ENCODE assay signal across 7 mouse cellular contexts in genomic region chr17:48100441-48101417, GRCm38 (mm10). TPM values are rescaled to one million over a fixed set of nuclear protein-coding genes. Genes with fewer than 3 reads are reported as not detected.
DNase-seq lines count a peak whose midpoint lies in the region; ATAC-seq lines count a peak whose summit lies in the region.

No protein-coding gene starts in this region.

- 11% methylated on average over 20 of the region's 21 CpGs for WGBS in embryonic facial prominence, embryonic 11.5 days
- WGBS in midbrain, embryonic 12.5 days, result 14% methylated on average over 20 of the region's 21 CpGs

- H3K36me3 ChIP-seq in embryonic facial prominence, embryonic 11.5 days (replicated peaks; ENCODE audit: control insufficient read depth, insufficient read depth, low read depth, low read length), result no peaks in the 10 kb centered on the region
- H3K36me3 ChIP-seq in midbrain, embryonic 12.5 days, result no peaks in the 10 kb centered on the region

- H3K27me3 ChIP-seq in embryonic facial prominence, embryonic 11.5 days (ENCODE audit: control insufficient read depth, insufficient read depth, low read length), result peaks cover 12% of the 10 kb centered on the region
- peaks cover 47% of the 10 kb centered on the region for H3K27me3 ChIP-seq in midbrain, embryonic 12.5 days

- H3K9me3 ChIP-seq in embryonic facial prominence, embryonic 11.5 days (replicated peaks; ENCODE audit: control insufficient read depth, low read length), result no peaks in the 10 kb centered on the region
- no peaks in the 10 kb centered on the region for H3K9me3 ChIP-seq in midbrain, embryonic 12.5 days

- peaks cover 23% of the 10 kb centered on the region for H3K4me1 ChIP-seq in embryonic facial prominence, embryonic 11.5 days (ENCODE audit: control insufficient read depth, insufficient read depth, low read length)
- H3K4me1 ChIP-seq in midbrain, embryonic 12.5 days, result peaks cover 40% of the 10 kb centered on the region

- peak; percentile 90 for DNase-seq in adrenal gland, postnatal 14 days
- DNase-seq in embryonic facial prominence, embryonic 11.5 days (ENCODE audit: low spot score), result peak; percentile 94
- DNase-seq in kidney, adult 11 months, result peak; percentile 81
- peak; percentile 86 for DNase-seq in left cerebral cortex, postnatal 4 days
- DNase-seq in skeletal muscle tissue, adult 2 months (ENCODE audit: low read depth, low spot score), result peak; percentile 77

- no peak overlapping the region for H3K9ac ChIP-seq in embryonic facial prominence, embryonic 11.5 days (replicated peaks; ENCODE audit: low read length)
- H3K9ac ChIP-seq in midbrain, embryonic 12.5 days (replicated peaks), result no peak overlapping the region

- ATAC-seq in embryonic facial prominence, embryonic 11.5 days (replicated peaks; ENCODE audit: insufficient number of reproducible peaks, low FRiP score, low TSS enrichment, low read depth), result no peak
- peak; percentile 84 for ATAC-seq in granulocyte monocyte progenitor cell, adult 5-6 weeks (replicated peaks; ENCODE audit: poor library complexity, severe bottlenecking)
- ATAC-seq in midbrain, embryonic 12.5 days (ENCODE audit: low FRiP score, low read depth), result peak; percentile 56

- intact Hi-C loops in left cerebral cortex, postnatal 4 days (cut with DNase I), result loop anchor here (5.0 kb wide), 1 partner anchor 308 kb away; no protein-coding TSS in a partner anchor

- no peak overlapping the region for H3K27ac ChIP-seq in embryonic facial prominence, embryonic 11.5 days (replicated peaks; ENCODE audit: low read depth, low read length)
- H3K27ac ChIP-seq in midbrain, embryonic 12.5 days (replicated peaks), result no peak overlapping the region

- peak overlapping the region; percentile 18; the same call in 1 of the 2 replicates for H3K4me3 ChIP-seq in embryonic facial prominence, embryonic 11.5 days (ENCODE audit: low read depth, low read length)
- H3K4me3 ChIP-seq in midbrain, embryonic 12.5 days, result peak overlapping the region; percentile 27

- peak overlapping the region; percentile 28 for H3K4me2 ChIP-seq in embryonic facial prominence, embryonic 11.5 days (ENCODE audit: low read depth, low read length)
- H3K4me2 ChIP-seq in midbrain, embryonic 12.5 days (replicated peaks), result peak overlapping the region; percentile 46

RNA-seq across cellular contexts. Expression of gene 1700067P10Rik, which starts 11.6 kb away (rescaled TPM):
- not detected in 2 replicates for total RNA-seq in adrenal gland, postnatal 14 days (2021)
- polyA plus RNA-seq in embryonic facial prominence, embryonic 11.5 days (2014; fragmentation: Nextera tagmentation; extraction: Ambion mirVana), result not detected in 2 replicates
- total RNA-seq in granulocyte monocyte progenitor cell, adult 5-6 weeks (2014; fragmentation: Nextera tagmentation), result not detected in 2 replicates
- not detected in 2 replicates for total RNA-seq in granulocyte monocyte progenitor cell, adult 5-6 weeks (2017)
- total RNA-seq in left cerebral cortex, postnatal 4 days (2021), result not detected
- not detected in 2 replicates for polyA plus RNA-seq in midbrain, embryonic 12.5 days (2016; fragmentation: Nextera tagmentation; extraction: Ambion mirVana)

RNA-seq across cellular contexts. Expression of gene 9830107B12Rik, which starts 45.3 kb away (rescaled TPM):
- 0.15 TPM in 1 of 2 replicates, not detected in the other for total RNA-seq in adrenal gland, postnatal 14 days (2021)
- polyA plus RNA-seq in embryonic facial prominence, embryonic 11.5 days (2014; fragmentation: Nextera tagmentation; extraction: Ambion mirVana), result not detected in 2 replicates
- 0.75 TPM in 1 of 2 replicates, not detected in the other for total RNA-seq in granulocyte monocyte progenitor cell, adult 5-6 weeks (2014; fragmentation: Nextera tagmentation)
- total RNA-seq in granulocyte monocyte progenitor cell, adult 5-6 weeks (2017), result 0.88 and 1.3 TPM in 2 replicates
- not detected for total RNA-seq in left cerebral cortex, postnatal 4 days (2021)
- 0.09 TPM in 1 of 2 replicates, not detected in the other for polyA plus RNA-seq in midbrain, embryonic 12.5 days (2016; fragmentation: Nextera tagmentation; extraction: Ambion mirVana)
